Mouse (Mus musculus) kidney, adult 2 months (tissue): ENCODE data around the gene Ipp. TPM values are rescaled to one million over a fixed set of nuclear protein-coding genes. Genes with fewer than 3 reads are reported as not detected.
A peak's percentile ranks its signal among the peaks of the same experiment; 100 is the strongest.

Experiments
- DNase-seq: peaks from one replicate; pipeline ENCODE4 v3.0.0; 2021
- H3K27ac ChIP-seq: fragments of 200-500 bp; 2 replicates; pipeline ENCODE4 v1.5.1; 2012; ENCODE audit warnings: low read depth, low read length, control low read depth, inconsistent platforms; ENCODE audit not compliant: insufficient read depth
- H3K27me3 ChIP-seq: fragments of 200-500 bp; replicated peaks from 2 replicates; pipeline ENCODE4 v1.6.1; 2012; ENCODE audit warnings: mild to moderate bottlenecking, moderate library complexity, low read length, inconsistent platforms; ENCODE audit not compliant: control insufficient read depth, insufficient read depth
- H3K36me3 ChIP-seq: fragments of 200-500 bp; 2 replicates; pipeline ENCODE4 v1.6.1; 2012; ENCODE audit warnings: mild to moderate bottlenecking, moderate library complexity, low read length, inconsistent platforms; ENCODE audit not compliant: control insufficient read depth, insufficient read depth
- H3K4me1 ChIP-seq: fragments of 200-500 bp; 2 replicates; pipeline ENCODE4 v1.6.1; 2011; ENCODE audit warnings: low read length; ENCODE audit not compliant: control insufficient read depth, insufficient read depth
- H3K4me3 ChIP-seq: fragments of 200-500 bp; 2 replicates; pipeline ENCODE4 v1.5.1; 2011; ENCODE audit warnings: mild to moderate bottlenecking, low read depth, low read length, control low read depth; ENCODE audit not compliant: insufficient read depth
- CTCF ChIP-seq: fragments of 200-500 bp; conservative IDR thresholded peaks from 2 replicates; pipeline ENCODE4 v1.5.1; 2011; ENCODE audit warnings: low read depth, mild to moderate bottlenecking, control low read depth, low read length, moderate library complexity, mixed read lengths; ENCODE audit not compliant: insufficient read depth, insufficient read length
- POLR2A ChIP-seq: fragments of 200-500 bp; IDR thresholded peaks from one replicate; pipeline ENCODE4 v1.6.1; 2011; ENCODE audit warnings: low read depth, low read length, control low read depth
- WGBS: fragments of 180-500 bp; shearing (Covaris S2); methylation state at CpG from one replicate; pipeline ENCODE4 v1.1.7; 2018; 5-methylcytosine and 5-hydroxymethylcytosine counted together
- polyA plus RNA-seq: library from polyadenylated mRNA; depleted of rRNA; stranded (reverse); fragments of >200 nt; gene quantifications from 2 replicates; pipeline ENCODE4 v1.2.3, GENCODE M21; 2012

The Ipp gene
- polyA plus RNA-seq, 1 experiment: 5.2 TPM

DNA sequence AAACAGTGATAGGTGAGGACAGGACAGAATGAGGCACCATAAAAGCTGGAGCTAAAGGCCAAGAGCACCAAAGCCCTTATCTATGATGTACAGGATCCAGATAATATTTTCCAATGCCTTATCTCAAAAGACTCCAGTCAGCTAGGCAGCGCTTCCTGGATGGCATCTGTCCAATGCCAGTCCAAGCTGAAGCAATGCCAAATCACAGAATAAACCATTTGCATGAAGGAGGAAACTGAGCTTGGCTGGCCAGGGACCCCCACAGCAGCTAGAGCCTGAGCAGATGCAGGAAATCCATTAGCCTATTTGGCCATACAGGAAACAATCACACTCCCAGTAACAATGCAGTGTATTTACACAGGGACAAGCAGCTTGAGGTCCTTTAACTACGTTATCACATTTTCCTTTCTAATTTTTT, 16.2 kb upstream of the Ipp start:
- H3K27ac ChIP-seq: no peak overlapping the region
- 51% methylated on average over 2 of the region's 2 CpGs for WGBS

GRCm38 (mm10) chr4:116491886-116492285, 15.5 kb upstream of the Ipp start:
- H3K36me3 ChIP-seq: no peaks in the 10 kb centered on the region
- no peak overlapping the region for H3K4me3 ChIP-seq
- WGBS: 70% methylated on average over 2 of the region's 2 CpGs
- TF ChIP-seq POLR2A: no peak
- TF ChIP-seq CTCF: no peak
- H3K27ac ChIP-seq: no peak overlapping the region
- no peaks in the 10 kb centered on the region for H3K4me1 ChIP-seq
- H3K27me3 ChIP-seq: no peaks in the 10 kb centered on the region
- no peak for DNase-seq

More for the DNA sequence above, 16.2 kb upstream of the Ipp start:
- Histone ChIP-seq H3K4me3 (no peak overlapping the region), H3K36me3 (no peaks in the 10 kb centered on the region), H3K4me1 (no peaks in the 10 kb centered on the region), H3K27me3 (no peaks in the 10 kb centered on the region)
- peak; percentile 62 for DNase-seq
- no peak for TF ChIP-seq POLR2A
- TF ChIP-seq CTCF: no peak

GRCm38 (mm10) chr4:116492460-116492859, 14.9 kb upstream of the Ipp start:
- H3K27ac ChIP-seq: no peak overlapping the region
- H3K4me1 ChIP-seq: no peaks in the 10 kb centered on the region
- WGBS: 37% methylated on average over 4 of the region's 4 CpGs

DNA sequence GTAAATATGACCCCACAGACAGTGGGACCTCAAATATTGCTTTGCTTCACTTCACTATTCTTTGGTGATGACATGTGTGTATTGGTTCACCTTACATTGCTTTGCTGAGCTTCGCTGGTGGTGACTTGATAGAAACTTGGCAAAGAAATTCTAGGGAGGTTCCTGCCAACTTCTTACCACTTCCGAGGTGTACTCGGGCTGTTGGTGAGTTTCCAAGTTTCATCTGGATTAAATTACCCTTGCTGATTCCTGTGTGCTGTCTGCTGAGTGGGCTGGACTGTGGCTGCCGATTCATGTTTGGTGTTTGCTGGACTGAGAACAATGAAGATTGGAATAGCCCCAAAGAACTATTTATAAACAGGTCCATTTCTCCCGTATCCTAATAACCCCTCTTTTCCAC, 13.7 kb upstream of the Ipp start:
- TF ChIP-seq CTCF (no peak), POLR2A (no peak)
- Histone ChIP-seq H3K27ac (no peak overlapping the region), H3K4me3 (no peak overlapping the region), H3K36me3 (no peaks in the 10 kb centered on the region), H3K27me3 (no peaks in the 10 kb centered on the region), H3K4me1 (no peaks in the 10 kb centered on the region)
- DNase-seq: peak; percentile 36
- WGBS: 68% methylated on average over 5 of the region's 5 CpGs

More at GRCm38 (mm10) chr4:116492460-116492859, 14.9 kb upstream of the Ipp start:
- no peaks in the 10 kb centered on the region for H3K27me3 ChIP-seq
- TF ChIP-seq CTCF: no peak
- TF ChIP-seq POLR2A: no peak
- no peak overlapping the region for H3K4me3 ChIP-seq
- no peaks in the 10 kb centered on the region for H3K36me3 ChIP-seq
- peak; percentile 41 for DNase-seq

- Histone ChIP-seq H3K27me3 (no peaks in the 10 kb centered on the region), H3K36me3 (no peaks in the 10 kb centered on the region), H3K4me3 (no peak overlapping the region), H3K27ac (no peak overlapping the region), H3K4me1 (peaks cover 3% of the 10 kb centered on the region; the same call in 1 of the 2 replicates)
- 16% methylated on average over 3 of the region's 3 CpGs for WGBS
- DNase-seq: peak; percentile 69
- TF ChIP-seq POLR2A: no peak
- no peak for TF ChIP-seq CTCF
These were observed 7.4 kb upstream of the Ipp start for GRCm38 (mm10) chr4:116499978-116500377.

DNA sequence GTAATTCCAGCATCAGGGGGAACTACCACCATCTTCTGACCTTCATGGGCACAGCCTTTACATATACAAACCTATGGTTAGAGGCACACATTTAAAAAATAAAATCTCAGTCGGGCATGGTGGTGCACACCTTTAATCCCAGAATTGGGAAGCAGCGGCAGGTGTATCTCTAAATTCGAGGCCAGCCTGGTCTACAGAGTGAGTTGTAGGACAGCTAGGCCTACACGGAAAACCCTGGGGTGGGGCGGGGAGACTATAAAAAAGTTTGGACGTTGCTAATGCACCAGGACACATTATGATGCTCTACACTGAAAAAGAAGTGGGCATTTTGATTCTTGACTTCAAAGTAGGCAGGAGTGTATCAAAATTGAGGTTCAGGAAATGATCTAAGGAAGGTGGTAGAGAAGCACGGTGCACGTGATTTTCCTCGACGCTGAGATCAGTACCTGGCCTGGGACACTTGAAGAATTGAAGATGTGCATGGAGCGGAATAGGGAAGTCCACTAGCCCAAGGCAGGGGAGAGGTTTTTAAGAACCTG, 394 bp upstream of the Ipp start:
- peak overlapping the region; percentile 59 for H3K4me3 ChIP-seq
- peak overlapping the region; percentile 49; the same call in 1 of the 2 replicates for H3K27ac ChIP-seq
- WGBS: 30% methylated on average over 11 of the region's 11 CpGs
- no peaks in the 10 kb centered on the region for H3K27me3 ChIP-seq
- no peak for TF ChIP-seq POLR2A
- TF ChIP-seq CTCF: no peak
- peaks cover 5% of the 10 kb centered on the region; the same call in 1 of the 2 replicates for H3K4me1 ChIP-seq
- DNase-seq: no peak
- H3K36me3 ChIP-seq: no peaks in the 10 kb centered on the region

DNA sequence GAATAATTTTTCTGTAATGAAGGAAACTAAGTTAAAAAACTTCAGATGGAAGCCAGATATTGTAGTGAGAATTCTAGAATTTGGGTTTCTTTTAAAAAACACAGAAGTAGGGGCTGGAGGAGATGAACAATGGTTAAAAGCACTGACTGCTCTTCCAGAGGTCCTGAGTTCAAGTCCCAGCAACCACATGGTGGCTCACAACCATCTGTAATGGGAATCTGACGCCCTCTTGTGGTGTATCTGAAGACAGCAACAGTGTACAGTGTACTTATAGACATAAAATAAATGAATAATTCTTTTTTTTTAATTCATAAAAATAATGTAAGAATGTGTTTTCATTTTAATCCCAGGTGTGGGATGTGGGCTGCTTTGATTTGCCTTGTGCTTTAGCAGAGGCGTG, 23.8 kb downstream of the Ipp start:
- no peak for DNase-seq
- no peak for TF ChIP-seq CTCF
- TF ChIP-seq POLR2A: no peak
- H3K36me3 ChIP-seq: peaks cover 3% of the 10 kb centered on the region
- no peak overlapping the region for H3K4me3 ChIP-seq
- 72% methylated on average over 2 of the region's 2 CpGs for WGBS
- H3K27ac ChIP-seq: no peak overlapping the region
- H3K4me1 ChIP-seq: no peaks in the 10 kb centered on the region
- H3K27me3 ChIP-seq: no peaks in the 10 kb centered on the region

DNA sequence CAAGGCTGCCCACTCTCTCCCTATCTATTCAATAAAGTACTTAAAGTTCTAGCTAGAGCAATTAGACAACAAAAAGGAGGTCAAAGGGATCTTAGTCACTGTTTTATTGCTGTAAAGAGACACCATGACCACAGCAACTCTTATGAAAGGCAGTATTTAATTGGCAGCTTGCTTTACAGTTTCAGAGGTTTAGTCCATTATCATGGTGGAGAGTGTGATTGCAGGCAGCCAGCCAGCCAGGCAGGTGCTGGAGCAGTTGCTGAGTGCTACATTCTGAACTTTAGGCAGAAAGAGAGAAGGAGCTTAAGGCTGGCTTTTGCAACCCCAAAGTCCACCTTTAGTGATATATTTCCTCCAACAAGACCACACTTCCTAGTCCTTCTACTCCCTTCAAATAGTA, 29.0 kb downstream of the Ipp start:
- H3K27ac ChIP-seq: no peak overlapping the region
- no peaks in the 10 kb centered on the region for H3K27me3 ChIP-seq
- H3K4me1 ChIP-seq: no peaks in the 10 kb centered on the region
- TF ChIP-seq CTCF: no peak
- no peak for TF ChIP-seq POLR2A
- H3K36me3 ChIP-seq: peaks cover 6% of the 10 kb centered on the region
- no peak overlapping the region for H3K4me3 ChIP-seq
- DNase-seq: no peak
